Mouse (Mus musculus) gastrocnemius, adult 2 months (tissue): ENCODE data around the gene Magi2. TPM values are rescaled to one million over a fixed set of nuclear protein-coding genes. Genes with fewer than 3 reads are reported as not detected.

Experiments used
- DNase-seq: peaks from one replicate; pipeline ENCODE4 v3.0.0; 2022
- H3K27ac ChIP-seq: fragments of 200-600 bp; 2 replicates; pipeline ENCODE4 v1.8.1; 2022; ENCODE audit warnings: mild to moderate bottlenecking
- H3K4me3 ChIP-seq: fragments of 200-600 bp; 2 replicates; pipeline ENCODE4 v1.8.1; 2022; ENCODE audit warnings: mild to moderate bottlenecking, moderate library complexity
- CTCF ChIP-seq: fragments of 200-600 bp; IDR thresholded peaks from 2 replicates; pipeline ENCODE4 v1.8.1; 2022; ENCODE audit warnings: antibody characterized with exemption, mild to moderate bottlenecking, moderate library complexity
- intact Hi-C: fragments of 180-260 bp; cut with DNase I; formaldehyde crosslinking; loops from one replicate; pipeline ENCODE4 v1.15.1; 2025
- total RNA-seq, 2 experiments: library from RNA; stranded (reverse); gene quantifications; 2 replicates each; pipeline ENCODE4 v1.2.3; 2021

Gene Magi2
- total RNA-seq, 2 experiments from 2014 or later, result 0.98 to 1.6 TPM

DNA sequence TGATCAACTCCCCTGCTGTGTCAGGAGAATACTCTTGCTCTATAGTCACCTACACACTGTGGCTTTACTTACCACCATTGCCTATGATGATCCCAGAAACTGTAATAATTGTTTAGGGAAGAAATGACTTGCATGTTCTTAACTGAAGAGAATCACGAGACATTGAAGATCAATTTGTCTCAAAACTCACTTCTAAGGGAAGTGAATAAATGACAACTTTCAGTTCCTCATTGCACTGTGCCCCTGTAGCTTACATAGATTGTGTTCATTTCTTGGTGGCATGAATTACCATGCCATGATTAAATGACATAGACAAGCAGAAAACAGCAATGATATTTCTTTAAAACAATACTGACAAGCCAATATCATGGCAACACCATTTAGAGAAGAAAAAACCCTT lies 429.1 kb downstream of the Magi2 start:
- H3K4me3 ChIP-seq, result no peak overlapping the region
- TF ChIP-seq CTCF, result no peak
- intact Hi-C loops, result no loop called here
- DNase-seq, result no peak
- no peak overlapping the region for H3K27ac ChIP-seq

DNA sequence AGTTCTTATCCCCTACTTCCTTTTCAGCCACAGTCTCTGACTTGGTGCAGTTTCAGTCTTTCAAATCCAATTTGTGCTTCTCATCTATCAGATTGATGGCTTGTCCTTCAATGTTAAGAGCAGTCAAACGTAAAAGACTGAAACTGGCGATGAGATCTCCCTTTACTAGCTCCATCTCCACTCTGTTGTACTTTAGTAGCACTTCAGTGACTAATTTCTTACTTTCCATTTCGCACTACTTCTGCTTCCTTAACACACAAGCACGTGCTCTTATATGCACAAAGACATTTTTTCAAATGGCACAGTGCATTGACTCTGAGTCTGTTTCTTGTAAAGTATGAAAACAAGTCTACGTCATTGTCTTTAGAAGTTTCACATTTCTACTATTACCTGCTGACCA lies 439.6 kb downstream of the Magi2 start:
- Histone ChIP-seq H3K27ac (no peak overlapping the region), H3K4me3 (no peak overlapping the region)
- no peak for DNase-seq
- TF ChIP-seq CTCF, result no peak
- intact Hi-C loops, result no loop called here

- no peak for DNase-seq
Observed at GRCm38 (mm10) chr5:19717296-19717695, 490.5 kb downstream of the Magi2 start.

DNA sequence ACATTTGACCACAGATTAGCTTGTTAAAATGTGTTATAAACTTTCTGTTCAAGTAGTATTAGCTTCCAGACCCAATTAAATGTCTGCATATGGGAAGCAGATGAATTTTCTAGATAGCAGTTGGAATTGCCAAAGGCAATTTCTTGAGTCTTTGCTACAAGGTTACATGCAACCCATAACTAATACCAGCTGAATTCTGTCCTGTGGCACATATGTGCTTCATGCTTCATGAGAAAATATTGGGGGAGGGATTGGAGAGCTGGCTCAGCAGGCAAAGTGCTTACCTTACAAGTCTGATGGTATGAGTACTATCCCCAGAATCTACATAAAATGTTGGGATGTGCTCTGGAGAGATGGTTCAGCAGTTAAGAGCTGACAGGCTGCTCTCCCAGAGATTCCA lies 499.4 kb downstream of the Magi2 start:
- intact Hi-C loops, result no loop called here
- Histone ChIP-seq H3K4me3 (no peak overlapping the region), H3K27ac (no peak overlapping the region)
- TF ChIP-seq CTCF, result no peak
- DNase-seq, result no peak

More at GRCm38 (mm10) chr5:19717296-19717695, 490.5 kb downstream of the Magi2 start:
- Histone ChIP-seq H3K4me3 (no peak overlapping the region), H3K27ac (no peak overlapping the region)
- intact Hi-C loops, result no loop called here
- no peak for TF ChIP-seq CTCF

DNA sequence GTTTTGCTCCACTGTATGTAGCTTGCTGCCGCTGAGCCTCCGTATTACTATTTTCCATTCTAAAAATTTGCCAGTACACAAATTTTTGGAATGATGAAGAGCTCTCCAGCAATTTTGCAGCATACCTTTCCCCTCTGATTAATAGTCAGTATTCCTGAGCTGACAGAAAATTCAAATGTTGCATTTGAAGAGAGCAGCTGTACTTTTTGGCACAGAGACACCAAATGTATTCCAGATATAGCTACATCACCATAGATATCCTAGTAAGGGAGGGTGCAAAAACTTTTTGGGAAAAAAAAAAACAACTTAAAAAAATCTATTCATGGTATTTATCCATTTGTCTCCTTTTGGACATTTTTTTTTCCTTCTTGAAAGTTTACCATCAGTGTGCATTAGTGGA lies 518.5 kb downstream of the Magi2 start:
- Histone ChIP-seq H3K4me3 (no peak overlapping the region), H3K27ac (no peak overlapping the region)
- no peak for DNase-seq
- TF ChIP-seq CTCF, result no peak
- intact Hi-C loops, result no loop called here

GRCm38 (mm10) chr5:19745916-19746315 lies 519.1 kb downstream of the Magi2 start:
- Histone ChIP-seq H3K27ac (no peak overlapping the region), H3K4me3 (no peak overlapping the region)
- intact Hi-C loops, result no loop called here
- no peak for DNase-seq
- no peak for TF ChIP-seq CTCF

- no peak for DNase-seq
- no peak overlapping the region for H3K27ac ChIP-seq
- intact Hi-C loops, result no loop called here
- no peak overlapping the region for H3K4me3 ChIP-seq
- TF ChIP-seq CTCF, result no peak
Observed at GRCm38 (mm10) chr5:19746865-19747514, 520.2 kb downstream of the Magi2 start.

GRCm38 (mm10) chr5:19747631-19748030 lies 520.8 kb downstream of the Magi2 start:
- intact Hi-C loops, result no loop called here
- no peak for DNase-seq
- H3K4me3 ChIP-seq, result no peak overlapping the region

DNA sequence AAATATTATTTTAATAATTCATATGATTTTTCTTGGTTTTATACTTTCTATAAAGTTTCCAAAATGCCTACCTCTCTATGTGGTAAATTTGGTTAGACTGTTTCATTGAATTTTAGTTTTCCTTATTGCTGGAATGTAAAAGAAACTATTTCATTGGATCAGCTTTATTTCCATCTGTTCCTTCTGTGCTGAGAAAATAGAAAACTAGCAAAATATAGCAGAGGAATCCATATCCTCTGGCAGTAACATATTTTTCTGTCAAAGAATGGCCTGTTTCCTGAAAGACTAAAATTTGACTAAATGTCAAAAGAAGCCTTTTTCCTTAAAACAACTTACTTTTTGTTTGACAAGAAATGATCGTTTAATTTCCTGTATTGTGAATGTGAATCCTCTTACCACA lies 552.4 kb downstream of the Magi2 start:
- no peak for DNase-seq
- TF ChIP-seq CTCF, result no peak
- intact Hi-C loops, result no loop called here
- Histone ChIP-seq H3K4me3 (no peak overlapping the region), H3K27ac (no peak overlapping the region)

More at GRCm38 (mm10) chr5:19747631-19748030, 520.8 kb downstream of the Magi2 start:
- TF ChIP-seq CTCF, result no peak
- no peak overlapping the region for H3K27ac ChIP-seq

DNA sequence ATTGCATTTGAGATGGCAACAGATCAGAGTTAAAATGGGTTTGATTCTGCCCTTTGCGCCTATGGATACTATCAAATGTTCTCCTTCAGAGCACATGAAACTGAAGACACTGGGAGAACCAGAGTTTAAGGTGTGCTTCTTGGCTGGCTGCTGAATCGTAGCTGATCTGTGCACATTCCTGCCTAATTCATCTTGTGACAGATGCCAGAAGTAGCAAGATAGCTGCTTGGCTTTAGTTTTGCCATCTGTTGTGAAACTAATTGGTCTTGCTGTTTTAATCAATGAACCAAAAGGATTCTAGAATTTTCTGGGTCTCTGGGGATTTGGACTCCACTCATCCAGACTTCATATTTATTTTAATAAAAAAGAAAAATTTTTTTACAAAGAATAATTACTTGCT lies 553.2 kb downstream of the Magi2 start:
- Histone ChIP-seq H3K27ac (no peak overlapping the region), H3K4me3 (no peak overlapping the region)
- TF ChIP-seq CTCF, result no peak
- no peak for DNase-seq
- intact Hi-C loops, result no loop called here

DNA sequence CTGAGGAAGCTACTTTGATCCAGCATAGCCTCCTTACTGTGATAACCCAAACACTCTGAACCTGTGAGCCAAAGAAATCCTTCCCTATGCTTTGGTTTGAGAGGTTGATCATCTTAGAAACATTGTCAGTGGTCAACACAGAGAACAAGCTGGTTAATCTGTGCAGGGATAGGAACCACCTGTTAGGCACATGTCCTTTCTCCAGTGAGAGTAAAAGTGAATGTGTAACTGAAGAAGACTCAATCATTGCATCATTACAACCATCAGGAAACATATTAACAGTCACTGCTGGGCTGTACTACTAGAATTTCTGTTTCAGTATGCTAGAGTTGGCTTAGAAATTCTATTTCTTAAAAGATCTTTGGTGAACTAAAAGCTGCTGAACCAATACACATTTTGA lies 558.5 kb downstream of the Magi2 start:
- no peak overlapping the region for H3K27ac ChIP-seq
- no peak overlapping the region for H3K4me3 ChIP-seq
- intact Hi-C loops, result no loop called here
- no peak for TF ChIP-seq CTCF
- no peak for DNase-seq

DNA sequence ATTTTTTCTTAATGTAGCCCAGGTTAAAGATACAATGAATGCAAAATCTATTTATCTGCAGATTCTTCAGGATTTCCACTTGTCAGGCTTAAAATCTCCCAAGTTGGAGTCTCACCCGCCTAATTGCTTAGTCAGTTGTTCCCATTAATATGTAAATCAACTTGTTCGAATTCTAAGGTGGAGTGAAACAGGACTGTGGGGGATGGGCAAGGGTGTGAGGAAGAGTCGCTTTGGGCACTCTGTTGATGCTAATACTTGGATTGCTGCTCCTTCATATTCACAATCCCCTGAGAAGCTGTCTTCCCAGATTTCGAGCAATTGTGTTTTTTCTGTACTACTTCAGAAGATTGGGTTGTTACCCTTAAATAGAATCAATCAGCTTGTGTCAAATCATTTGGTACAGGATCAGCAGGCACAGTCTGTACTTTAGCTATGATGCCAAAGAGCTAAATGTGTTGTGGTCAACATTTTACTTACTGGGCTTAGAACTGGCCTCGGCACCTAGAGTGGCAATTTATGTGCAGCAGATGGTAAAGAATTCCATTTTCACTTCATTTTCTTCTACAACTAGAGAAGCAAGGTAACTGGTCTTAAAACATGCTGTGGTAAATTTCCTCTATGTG lies 560.8 kb downstream of the Magi2 start:
- intact Hi-C loops, result no loop called here
- no peak overlapping the region for H3K4me3 ChIP-seq
- no peak for TF ChIP-seq CTCF
- H3K27ac ChIP-seq, result no peak overlapping the region
- no peak for DNase-seq

DNA sequence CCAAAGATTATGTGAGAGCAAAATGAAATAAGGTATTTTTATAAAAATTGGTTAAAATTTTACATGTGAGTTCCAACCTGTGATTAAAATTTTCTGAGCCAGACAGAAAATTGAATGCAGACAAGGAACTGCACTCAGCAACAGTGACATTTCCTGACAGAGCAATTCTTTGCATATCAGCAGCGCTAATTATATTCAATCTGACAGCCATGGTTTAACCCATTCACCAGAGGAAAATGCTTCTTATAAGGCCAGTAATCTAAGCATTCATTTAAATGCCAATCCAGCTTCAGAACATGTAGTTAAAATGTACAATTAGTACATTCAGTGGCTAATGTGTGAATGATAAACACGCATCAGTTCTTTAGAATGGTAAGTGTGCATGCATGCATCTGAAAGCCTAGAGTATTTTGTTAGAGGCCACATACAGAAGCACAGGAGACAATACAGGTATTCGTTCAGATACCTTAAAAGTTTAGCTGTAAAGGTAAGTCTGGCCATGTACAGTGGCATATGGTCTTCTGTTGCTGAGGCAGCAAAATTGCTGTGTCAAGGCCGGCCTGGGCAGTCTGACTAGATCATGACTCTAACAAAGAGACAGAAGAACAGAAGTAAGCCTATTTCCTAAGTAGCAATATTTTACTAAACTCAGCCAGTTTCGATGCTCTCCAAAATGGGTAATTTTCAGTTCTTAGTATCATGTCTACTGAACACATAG lies 576.4 kb downstream of the Magi2 start:
- no peak overlapping the region for H3K27ac ChIP-seq
- TF ChIP-seq CTCF, result no peak
- DNase-seq, result no peak
- no peak overlapping the region for H3K4me3 ChIP-seq
- intact Hi-C loops, result no loop called here
